ENCODE assay signal across 8 mouse cellular contexts in genomic region chr7:29908130-29908950, GRCm38 (mm10). TPM values are rescaled to one million over a fixed set of nuclear protein-coding genes. Genes with fewer than 3 reads are reported as not detected.
DNase-seq lines count a peak whose midpoint lies in the region; ATAC-seq lines count a peak whose summit lies in the region.

Gene Zfp383 (plus strand): TSS chr7:29908223.

- peaks cover 29% of the 10 kb centered on the region for H3K4me1 ChIP-seq in hindbrain, embryonic 13.5 days (replicated peaks)

- H3K4me3 ChIP-seq in hindbrain, embryonic 13.5 days = peak within 1 kb of the TSS; percentile 73

- H3K9ac ChIP-seq in hindbrain, embryonic 13.5 days = peak within 1 kb of the TSS; percentile 85

- peak; percentile 94 for DNase-seq in R1 (ENCODE audit: low read depth, low spot score)
- peak; percentile 84 to 88 for DNase-seq in cerebellum, postnatal 14 days
- DNase-seq in frontal cortex, postnatal 14 days (ENCODE audit: low spot score in 2 of 2) = peak; percentile 68 to 78
- peak; percentile 67 to 73 for DNase-seq in layer of hippocampus, postnatal 25 days (ENCODE audit: extremely low spot score in 1 of 2, low spot score in 1 of 2)
- peak; percentile 88 for DNase-seq in lung, postnatal 25 days (ENCODE audit: low spot score)
- peak; percentile 84 for DNase-seq in retina, embryonic 14.5 days (ENCODE audit: low spot score)
- peak; percentile 83 for DNase-seq in thymus, postnatal 4 days

- under 1% methylated on average over 33 of the region's 33 CpGs for WGBS in hindbrain, embryonic 13.5 days

- H3K9me3 ChIP-seq in hindbrain, embryonic 13.5 days = no peaks in the 10 kb centered on the region

- H3K36me3 ChIP-seq in hindbrain, embryonic 13.5 days = peaks cover 26% of the 10 kb centered on the region

- peak; percentile 83 for ATAC-seq in hindbrain, embryonic 13.5 days (ENCODE audit: low FRiP score)

- peak within 1 kb of the TSS; percentile 98 for H3K27ac ChIP-seq in hindbrain, embryonic 13.5 days

- H3K27me3 ChIP-seq in hindbrain, embryonic 13.5 days = no peaks in the 10 kb centered on the region

- peak within 1 kb of the TSS; percentile 61 for H3K4me2 ChIP-seq in hindbrain, embryonic 13.5 days

RNA-seq across cellular contexts. Expression of gene Zfp383, which starts in this region (rescaled TPM):
- polyA plus RNA-seq in hindbrain, embryonic 13.5 days (2015; fragmentation: Nextera tagmentation; extraction: Ambion mirVana) = 8.5 and 8.6 TPM in 2 replicates
- 1 to 10 TPM; 8.4 to 8.7 TPM for total RNA-seq in layer of hippocampus, postnatal 25 days (2021)

Comparison
In these comparisons a context has a peak if more than half of its experiments do, and no peak if none do; other contexts are left out.
1. Peak in every context shown above with its lines: DNase-seq, ATAC-seq, H3K4me3 ChIP-seq and H3K27ac ChIP-seq.